Mouse (Mus musculus): ENCODE measurements at regions not wholly inside any gene's neighbourhood (a gene's known extent, or its start where the extent isn't known, plus 50 kb on each side); places are given as distances from the start of the nearest gene placed in this dataset.

GRCm38 (mm10) chr9:116375658-116376357 is 200.6 kb upstream of the Tgfbr2 start:
- no peak for TF ChIP-seq CTCF (IDR thresholded peaks at IDR 0.05; ENCODE audit: borderline replicate concordance, extremely low read depth, insufficient read depth, insufficient read length)
- TF ChIP-seq POLR2A (IDR thresholded peaks at IDR 0.05; ENCODE audit: borderline replicate concordance, extremely low read depth, insufficient read depth, insufficient read length, poor library complexity, severe bottlenecking) = no peak

All from brain, embryonic 14.5 days (tissue).